Mouse (Mus musculus): ENCODE results near the gene Pou3f3.

Pou3f3 gene

GRCm38 (mm10) chr1:42710234-42710633 lies 14.7 kb downstream of the Pou3f3 start:
- in situ Hi-C loops (cut with MboI) = no loop called here

DNA sequence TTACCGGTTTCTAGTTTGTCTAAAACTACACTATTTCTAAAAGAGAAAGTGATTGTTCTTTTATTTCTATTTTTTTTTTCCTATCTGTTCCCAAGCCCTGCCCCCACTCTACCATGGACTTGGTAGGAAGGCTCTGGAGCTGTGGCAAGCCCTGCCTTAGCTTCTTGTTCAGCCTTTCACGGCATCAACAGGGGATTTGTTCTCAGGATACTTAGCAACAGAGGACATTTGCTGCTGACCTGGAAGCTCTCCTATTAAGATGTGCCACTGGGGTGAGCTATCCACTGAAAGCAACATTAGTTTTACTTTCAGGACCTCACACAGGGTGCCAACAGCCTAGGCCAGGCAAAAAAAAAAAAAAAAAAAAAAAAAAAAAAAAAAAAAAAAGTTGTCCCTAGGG lies 15.4 kb downstream of the Pou3f3 start:
- in situ Hi-C loops (cut with MboI) = no loop called here

DNA sequence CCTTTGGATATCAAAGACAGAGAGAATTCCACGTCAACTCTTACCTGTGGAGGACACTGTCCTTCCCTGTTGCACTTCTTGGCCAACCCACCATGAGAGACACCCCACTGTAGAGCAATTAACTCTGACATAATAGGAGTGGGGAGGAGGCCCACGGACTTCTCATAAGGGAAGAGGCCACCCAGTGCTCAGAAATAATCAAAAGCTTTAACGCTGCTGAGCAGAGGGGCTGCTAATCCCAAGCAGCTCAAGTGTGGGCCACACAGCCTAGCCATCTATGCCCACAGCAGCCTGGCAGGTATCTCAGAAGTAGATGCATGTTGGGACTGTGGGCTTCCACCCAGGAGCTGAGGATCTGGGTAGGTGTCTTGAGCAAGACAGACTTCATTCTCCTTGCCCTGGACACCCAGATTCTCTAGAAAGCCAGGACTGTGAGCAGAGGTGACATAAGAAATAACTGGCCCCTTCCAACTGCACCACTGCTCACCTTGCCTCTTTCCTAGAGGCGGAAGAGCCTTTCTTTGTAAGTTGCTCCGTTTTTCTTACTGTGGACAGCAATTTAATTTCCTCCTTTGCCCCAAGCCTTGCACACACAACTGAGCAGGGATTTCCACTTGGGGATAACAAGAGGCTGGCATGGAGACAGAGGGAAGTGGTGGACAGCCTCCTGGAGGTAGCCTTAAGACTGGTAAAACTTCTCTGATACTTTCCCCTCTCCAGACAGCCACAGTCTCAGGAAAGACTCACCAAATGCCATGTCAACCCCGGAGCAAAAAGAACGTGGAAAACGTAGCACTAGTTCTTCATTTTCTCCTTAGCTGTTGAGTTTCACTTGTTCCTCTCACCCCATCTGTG lies 16.1 kb downstream of the Pou3f3 start:
- in situ Hi-C loops (cut with MboI) = no loop called here

GRCm38 (mm10) chr1:42712311-42712690 lies 16.7 kb downstream of the Pou3f3 start:
- in situ Hi-C loops (cut with MboI) = no loop called here

DNA sequence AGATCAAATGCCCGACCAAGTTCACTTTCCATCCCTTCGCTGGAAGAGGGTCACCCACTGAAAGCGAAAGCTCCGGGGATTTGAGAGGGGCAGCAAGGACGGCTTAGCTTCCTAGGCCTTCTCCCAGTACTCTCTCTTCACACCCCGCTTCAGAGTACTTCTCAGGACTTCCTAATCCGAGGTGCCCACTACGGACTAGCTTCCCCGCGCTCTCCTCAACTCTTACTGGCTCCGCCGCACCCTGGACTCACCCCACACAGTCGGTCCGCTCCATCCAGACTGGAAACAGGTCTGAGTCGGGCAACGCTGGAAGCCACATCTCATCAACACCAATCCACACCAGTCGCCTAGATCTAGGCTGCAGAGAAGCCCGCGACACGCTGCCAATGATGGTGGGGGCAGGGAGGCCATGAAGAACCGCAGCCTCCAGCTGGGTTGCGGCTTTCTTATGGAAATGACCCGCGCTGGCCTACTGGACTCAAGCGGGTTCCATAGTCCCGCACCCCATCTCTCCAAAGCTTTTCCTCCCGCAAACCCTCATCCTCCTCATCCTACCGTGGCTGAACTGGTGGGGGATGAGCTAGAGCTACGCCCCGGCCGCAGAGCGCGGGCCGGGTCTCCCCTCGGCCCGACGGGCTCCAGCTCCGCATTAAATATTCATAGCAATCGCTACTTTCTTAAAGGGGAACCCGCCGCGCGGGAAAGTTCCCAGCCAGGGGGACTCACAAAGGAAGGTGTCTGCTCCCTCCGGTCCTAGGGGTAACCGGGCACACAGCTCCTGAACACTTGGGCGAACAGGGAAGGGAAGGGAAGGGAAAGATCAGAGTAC lies 17.8 kb downstream of the Pou3f3 start:
- in situ Hi-C loops (cut with MboI) = no loop called here

GRCm38 (mm10) chr1:42714016-42714931 lies 18.7 kb downstream of the Pou3f3 start:
- in situ Hi-C loops (cut with MboI) = no loop called here

GRCm38 (mm10) chr1:42718549-42718948 lies 23.0 kb downstream of the Pou3f3 start:
- in situ Hi-C loops (cut with MboI) = no loop called here

- in situ Hi-C loops (cut with MboI) = no loop called here
Measured at GRCm38 (mm10) chr1:42721353-42721752, 25.8 kb downstream of the Pou3f3 start.

DNA sequence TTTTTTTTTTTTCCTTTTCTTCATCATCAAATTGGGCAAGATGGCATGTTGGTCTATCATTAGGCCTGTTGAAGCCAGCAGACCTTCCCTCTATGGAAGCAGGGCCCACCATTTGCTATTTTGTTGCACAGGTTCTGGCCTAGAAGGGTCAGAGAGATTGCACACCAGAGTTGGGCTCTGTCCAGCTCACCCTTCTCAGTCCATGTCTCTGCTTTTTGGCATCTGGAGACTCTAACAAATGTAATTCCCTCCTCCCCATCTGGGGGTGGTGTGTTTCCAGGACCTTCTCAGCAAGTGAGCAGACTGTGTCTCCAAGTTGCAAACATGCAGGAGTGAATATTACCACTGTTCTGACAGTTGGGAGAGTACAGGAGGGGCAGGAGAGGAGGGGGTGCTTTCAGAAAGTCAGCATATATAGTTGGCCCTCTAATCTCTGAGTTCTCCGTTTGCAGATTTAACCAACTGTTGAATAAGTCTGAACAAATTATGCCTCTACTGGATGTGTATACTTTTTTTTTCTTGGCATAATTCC lies 28.3 kb downstream of the Pou3f3 start:
- in situ Hi-C loops (cut with MboI) = no loop called here

GRCm38 (mm10) chr1:42724881-42725280 lies 29.3 kb downstream of the Pou3f3 start:
- in situ Hi-C loops (cut with MboI) = no loop called here

DNA sequence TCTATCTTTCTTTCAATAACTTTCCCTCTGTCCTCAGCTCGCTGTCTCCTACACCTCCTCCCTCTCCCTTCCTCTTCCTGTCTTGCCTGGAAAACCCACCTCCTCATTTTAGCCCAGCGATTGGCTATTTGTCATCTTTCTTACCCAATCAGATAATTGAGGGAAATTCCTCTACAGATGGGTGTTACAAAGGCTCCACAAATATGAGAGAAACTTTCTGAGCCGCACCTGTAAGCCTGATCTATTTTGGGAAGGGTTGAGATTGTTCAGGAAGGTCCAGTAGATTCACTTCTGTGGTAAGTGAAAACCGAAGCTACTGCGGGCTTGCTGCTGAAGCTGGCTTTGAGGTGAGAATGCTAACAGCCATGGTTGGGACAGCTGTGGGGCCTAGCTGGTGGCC lies 31.6 kb downstream of the Pou3f3 start:
- in situ Hi-C loops (cut with MboI) = no loop called here

DNA sequence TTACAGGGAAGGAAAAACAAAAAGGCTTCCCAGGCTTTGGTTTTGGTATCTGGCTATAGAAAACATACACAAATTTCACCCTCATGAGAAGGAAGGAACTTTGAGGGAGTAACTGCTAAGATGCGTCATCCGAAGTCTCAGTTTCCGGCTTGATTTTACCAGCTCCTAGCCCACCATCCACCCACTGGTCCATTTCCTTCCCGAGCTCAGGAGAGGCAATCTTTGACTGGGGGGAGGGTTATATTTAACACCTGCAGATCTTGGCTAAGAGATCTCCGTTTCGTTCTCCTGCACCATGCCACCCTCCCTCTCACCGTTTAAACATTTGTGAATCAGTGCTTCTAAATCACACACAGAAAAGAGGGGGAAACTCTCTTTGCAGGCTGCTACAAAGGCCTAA lies 32.1 kb downstream of the Pou3f3 start:
- in situ Hi-C loops (cut with MboI) = no loop called here

GRCm38 (mm10) chr1:42741383-42742241 lies 46.0 kb downstream of the Pou3f3 start:
- in situ Hi-C loops (cut with MboI) = no loop called here

- in situ Hi-C loops (cut with MboI) = no loop called here
Measured at GRCm38 (mm10) chr1:42742242-42742560, 46.6 kb downstream of the Pou3f3 start.

- in situ Hi-C loops (cut with MboI) = no loop called here
Measured at GRCm38 (mm10) chr1:42745047-42745446, 49.5 kb downstream of the Pou3f3 start.

DNA sequence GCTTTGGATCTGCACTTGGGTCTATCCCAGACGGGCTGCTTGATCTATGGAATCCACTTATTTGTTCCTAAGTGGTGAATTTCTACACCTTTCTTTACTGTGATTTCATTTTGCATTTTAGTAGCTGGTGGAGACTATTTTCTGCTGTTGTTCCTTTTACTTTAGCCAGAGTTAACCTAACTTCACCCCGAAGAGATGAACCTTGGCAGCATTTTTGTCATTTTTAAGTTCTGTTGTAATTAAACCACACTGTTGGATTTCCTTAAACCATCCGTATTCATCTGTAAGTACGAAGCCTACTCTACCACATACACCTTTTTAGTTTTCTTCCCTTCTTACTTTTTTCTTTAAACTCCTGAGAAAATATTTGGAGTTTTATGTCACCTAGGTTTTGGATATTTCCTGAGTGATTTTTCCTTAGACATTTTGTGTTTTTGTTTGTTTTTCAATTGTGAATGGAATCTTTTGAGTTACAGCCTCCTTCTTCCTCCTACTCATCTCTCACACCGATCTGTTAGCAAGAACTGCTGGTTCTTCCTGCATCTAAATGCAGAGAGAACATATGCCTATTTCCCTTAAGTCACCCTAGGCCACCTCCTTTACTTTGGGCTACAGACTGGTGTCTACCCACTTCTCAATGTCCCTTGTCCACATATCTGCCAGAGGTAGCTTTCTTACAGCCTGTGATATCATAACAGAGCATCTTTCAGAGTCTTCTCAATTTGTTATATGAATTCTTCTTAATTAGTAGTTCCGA lies 54.1 kb downstream of the Pou3f3 start:
- in situ Hi-C loops (cut with MboI) = no loop called here

Data from mature B cell (primary cell).